Mouse (Mus musculus) MEL (cell line): ENCODE results near the gene Tmem251. TPM values are rescaled to one million over a fixed set of nuclear protein-coding genes. Genes with fewer than 3 reads are reported as not detected.

Experiments used
- DNase-seq: peaks from one replicate; pipeline ENCODE4 v3.0.0; 2011; ENCODE audit warnings: low read depth, low spot score
- H3K27ac ChIP-seq: 2 replicates; pipeline ENCODE4 v1.5.1; 2012; ENCODE audit warnings: low read depth, mild to moderate bottlenecking, control low read depth, low read length, moderate library complexity; ENCODE audit not compliant: control insufficient read depth
- H3K27me3 ChIP-seq, 2 experiments: fragments of 150-350 bp in 1 of 2; sonication (generic) in 1 of 2; 2 replicates each; pipeline ENCODE4 v1.6.1; 2012; ENCODE audit warnings: low read length in 2 of 2, mild to moderate bottlenecking in 2 of 2, improper control_type of control experiment in 1 of 2, moderate library complexity in 1 of 2; ENCODE audit not compliant: insufficient read depth in 2 of 2, control insufficient read depth in 1 of 2
- H3K36me3 ChIP-seq, 2 experiments: 2 replicates each; pipeline ENCODE4 v1.6.1; 2012 to 2014; ENCODE audit warnings: low read length in 2 of 2, improper control_type of control experiment in 1 of 2, inconsistent platforms in 1 of 2, mild to moderate bottlenecking in 1 of 2; ENCODE audit not compliant: insufficient read depth in 2 of 2, control insufficient read depth in 1 of 2
- H3K4me1 ChIP-seq, 2 experiments: fragments of 150-350 bp in 1 of 2; sonication (generic) in 1 of 2; 2 replicates each; pipeline ENCODE4 v1.6.1; 2012; ENCODE audit warnings: low read length in 2 of 2, improper control_type of control experiment in 1 of 2, mild to moderate bottlenecking in 1 of 2; ENCODE audit not compliant: insufficient read depth in 2 of 2, control insufficient read depth in 1 of 2
- H3K4me3 ChIP-seq, 2 experiments: fragments of 150-350 bp in 1 of 2; sonication (generic) in 1 of 2; 2 replicates each; pipeline ENCODE4 v1.5.1; 2012; ENCODE audit warnings: low read depth in 2 of 2, low read length in 2 of 2, mild to moderate bottlenecking in 2 of 2, moderate library complexity in 2 of 2, control low read depth in 1 of 2, improper control_type of control experiment in 1 of 2; ENCODE audit not compliant: control insufficient read depth in 1 of 2, insufficient read depth in 1 of 2
- H3K79me2 ChIP-seq: 2 replicates; pipeline ENCODE4 v1.6.1; 2012; ENCODE audit warnings: mild to moderate bottlenecking, low read length, moderate library complexity; ENCODE audit not compliant: control insufficient read depth, poor library complexity, insufficient read depth
- H3K9ac ChIP-seq: 2 replicates; pipeline ENCODE4 v1.6.1; 2012; ENCODE audit warnings: low read depth, mild to moderate bottlenecking, control low read depth, low read length, moderate library complexity; ENCODE audit not compliant: control insufficient read depth, poor library complexity, severe bottlenecking
- H3K9me3 ChIP-seq: fragments of 150-350 bp; sonication (generic); replicated peaks from 2 replicates; pipeline ENCODE4 v1.6.1; 2012; ENCODE audit warnings: mild to moderate bottlenecking, low read length, improper control_type of control experiment, moderate library complexity; ENCODE audit not compliant: insufficient read depth
- BHLHE40 ChIP-seq: IDR thresholded peaks from 2 replicates; pipeline ENCODE4 v1.6.1; 2012; ENCODE audit warnings: low read depth, mild to moderate bottlenecking, inconsistent platforms, low read length, improper control_type of control experiment, borderline replicate concordance
- CTCF ChIP-seq, 3 experiments: IDR thresholded peaks in 2 of 3; conservative IDR thresholded peaks in 1 of 3; 2 replicates each; pipeline ENCODE4 v1.5.1; 2011 to 2012; ENCODE audit warnings: low read length in 3 of 3, low read depth in 2 of 3, mild to moderate bottlenecking in 2 of 3, improper control_type of control experiment in 1 of 3, inconsistent platforms in 1 of 3, mixed read lengths in 1 of 3, moderate library complexity in 1 of 3; ENCODE audit not compliant: control insufficient read depth in 1 of 3, insufficient read depth in 1 of 3, poor library complexity in 1 of 3, severe bottlenecking in 1 of 3
- ELF1 ChIP-seq: IDR thresholded peaks from 2 replicates; pipeline ENCODE4 v1.6.1; 2014; ENCODE audit warnings: low read depth, mild to moderate bottlenecking, inconsistent platforms, low read length, improper control_type of control experiment, moderate library complexity
- EP300 ChIP-seq, 2 experiments: IDR thresholded peaks; 2 replicates each; pipeline ENCODE4 v1.6.1; 2011; ENCODE audit warnings: improper control_type of control experiment in 2 of 2, low read length in 2 of 2, low read depth in 1 of 2, mild to moderate bottlenecking in 1 of 2
- HCFC1 ChIP-seq: IDR thresholded peaks from 2 replicates; pipeline ENCODE4 v1.6.1; 2012; ENCODE audit warnings: low read depth, mild to moderate bottlenecking, inconsistent platforms, low read length, improper control_type of control experiment, moderate library complexity
- JUND ChIP-seq: IDR thresholded peaks from 2 replicates; pipeline ENCODE4 v1.6.1; 2011; ENCODE audit warnings: low read depth, mild to moderate bottlenecking, improper control_type of control experiment, low read length
- MAFK ChIP-seq: IDR thresholded peaks from 2 replicates; pipeline ENCODE4 v1.6.1; 2011; ENCODE audit warnings: low read depth, mild to moderate bottlenecking, low read length, improper control_type of control experiment, borderline replicate concordance
- MAZ ChIP-seq: IDR thresholded peaks from 2 replicates; pipeline ENCODE4 v1.6.1; 2012; ENCODE audit warnings: low read depth, mild to moderate bottlenecking, inconsistent platforms, low read length, improper control_type of control experiment
- MEF2A ChIP-seq: IDR thresholded peaks from 2 replicates; pipeline ENCODE4 v1.6.1; 2014; ENCODE audit warnings: low read depth, mild to moderate bottlenecking, inconsistent platforms, low read length, improper control_type of control experiment; ENCODE audit not compliant: poor library complexity, insufficient replicate concordance, severe bottlenecking; ENCODE audit errors: extremely low read depth
- MYC ChIP-seq: IDR thresholded peaks from 2 replicates; pipeline ENCODE4 v1.6.1; 2011; ENCODE audit warnings: low read depth, mild to moderate bottlenecking, low read length, improper control_type of control experiment, moderate library complexity
- NELFE ChIP-seq: IDR thresholded peaks from 2 replicates; pipeline ENCODE4 v1.6.1; 2011; ENCODE audit warnings: low read depth, low read length, improper control_type of control experiment
- NRF1 ChIP-seq: IDR thresholded peaks from 2 replicates; pipeline ENCODE4 v1.6.1; 2014; ENCODE audit warnings: low read depth, mild to moderate bottlenecking, inconsistent platforms, low read length, improper control_type of control experiment, moderate library complexity; ENCODE audit not compliant: poor library complexity, insufficient read depth, severe bottlenecking
- POLR2A ChIP-seq, 2 experiments: IDR thresholded peaks; 2 replicates each; pipeline ENCODE4 v1.6.1; 2011 to 2012; ENCODE audit warnings: low read length in 2 of 2, mild to moderate bottlenecking in 2 of 2, control low read depth in 1 of 2, improper control_type of control experiment in 1 of 2, low read depth in 1 of 2, moderate library complexity in 1 of 2; ENCODE audit not compliant: control insufficient read depth in 1 of 2, insufficient read depth in 1 of 2, poor library complexity in 1 of 2
- POLR2AphosphoS5 ChIP-seq: IDR thresholded peaks from 2 replicates; pipeline ENCODE4 v1.6.1; 2012; ENCODE audit warnings: low read depth, borderline replicate concordance, mild to moderate bottlenecking, inconsistent platforms, low read length, moderate library complexity, mixed read lengths
- RAD21 ChIP-seq: IDR thresholded peaks from 2 replicates; pipeline ENCODE4 v1.6.1; 2011; ENCODE audit warnings: mild to moderate bottlenecking, low read depth, low read length, improper control_type of control experiment
- RCOR1 ChIP-seq: IDR thresholded peaks from 2 replicates; pipeline ENCODE4 v1.6.1; 2012; ENCODE audit warnings: low read depth, mild to moderate bottlenecking, inconsistent platforms, low read length, improper control_type of control experiment
- SIN3A ChIP-seq: IDR thresholded peaks from 2 replicates; pipeline ENCODE4 v1.6.1; 2012; ENCODE audit warnings: low read length, improper control_type of control experiment, inconsistent platforms
- SMC3 ChIP-seq: IDR thresholded peaks from 2 replicates; pipeline ENCODE4 v1.6.1; 2011; ENCODE audit warnings: low read depth, low read length, improper control_type of control experiment
- TAL1 ChIP-seq: IDR thresholded peaks from 2 replicates; pipeline ENCODE4 v1.6.1; 2012; ENCODE audit warnings: mild to moderate bottlenecking, inconsistent platforms, low read length, moderate library complexity, mixed read lengths
- TBP ChIP-seq: IDR thresholded peaks from 2 replicates; pipeline ENCODE4 v1.8.0; 2011; ENCODE audit warnings: low read depth, low read length, improper control_type of control experiment
- TCF12 ChIP-seq: IDR thresholded peaks from 2 replicates; pipeline ENCODE4 v1.6.1; 2014; ENCODE audit warnings: low read depth, mild to moderate bottlenecking, inconsistent platforms, low read length, improper control_type of control experiment, moderate library complexity
- USF2 ChIP-seq, 2 experiments: IDR thresholded peaks; 2 replicates each; pipeline ENCODE4 v1.6.1; 2011 to 2012; ENCODE audit warnings: improper control_type of control experiment in 2 of 2, low read length in 2 of 2, borderline replicate concordance in 1 of 2, inconsistent platforms in 1 of 2, low read depth in 1 of 2, mild to moderate bottlenecking in 1 of 2; ENCODE audit not compliant: insufficient read depth in 1 of 2
- ZKSCAN1 ChIP-seq: IDR thresholded peaks from 2 replicates; pipeline ENCODE4 v1.6.1; 2012; ENCODE audit warnings: low read depth, mild to moderate bottlenecking, inconsistent platforms, low read length, improper control_type of control experiment, moderate library complexity
- polyA plus RNA-seq, 2 experiments: library from polyadenylated mRNA; stranded (reverse) in 1 of 2; unstranded in 1 of 2; fragments of >175 nt in 1 of 2; fragments of >200 nt in 1 of 2; gene quantifications; 2 replicates each; pipeline versions ENCODE4 v1.2.1 to v1.2.4; 2012; ENCODE audit warnings: low replicate concordance in 2 of 2, low read depth in 1 of 2; ENCODE audit not compliant: insufficient read length in 2 of 2, insufficient read depth in 1 of 2, missing spikeins in 1 of 2
- total RNA-seq: library from RNA; depleted of rRNA; stranded (reverse); fragments of 300-350 nt; gene quantifications from 2 replicates; pipeline ENCODE4 v1.2.3, GENCODE M21; 2012

Gene Tmem251
- total and polyA plus RNA-seq, 3 experiments = 9.0 to 57.5 (median 11.4) TPM

- no peaks in the 10 kb centered on the region for H3K27me3 ChIP-seq
- H3K9ac ChIP-seq = no peak overlapping the region
- no peak overlapping the region for H3K4me3 ChIP-seq
Observed at GRCm38 (mm10) chr12:102742056-102742455, 1.5 kb upstream of the Tmem251 start.

GRCm38 (mm10) chr12:102743036-102743588 is 450 bp upstream of the Tmem251 start:
- peak overlapping the region; percentile 76 to 87 for H3K4me3 ChIP-seq
- H3K9me3 ChIP-seq = no peaks in the 10 kb centered on the region
- peaks cover 0 to 43% of the 10 kb centered on the region in 2 experiments; a peak in 2 of 4 replicates for H3K36me3 ChIP-seq
- H3K27me3 ChIP-seq = no peaks in the 10 kb centered on the region
- H3K27ac ChIP-seq = peak overlapping the region; percentile 39
- DNase-seq = no peak
- H3K4me1 ChIP-seq = peaks cover 8 to 23% of the 10 kb centered on the region in 2 experiments; a peak in 3 of 4 replicates
- TF ChIP-seq ELF1 = no peak
- TF ChIP-seq MEF2A = no peak
- no peak for TF ChIP-seq HCFC1
- TF ChIP-seq EP300 (IDR thresholded peaks at IDR 0.05; ENCODE audit: low read depth in 1 of 2, low read length in 2 of 2) = no peak
- TF ChIP-seq MYC = 0 out of 2 replicates have a peak, but pooled peaks have one; percentile 8
- no peak for TF ChIP-seq MAZ
- no peak for TF ChIP-seq BHLHE40
- TF ChIP-seq CTCF (IDR thresholded peaks at IDR 0.05 in 2 of 3, conservative IDR thresholded peaks at IDR 0.05 in 1 of 3; ENCODE audit: control insufficient read depth in 1 of 3, insufficient read depth in 1 of 3, low read depth in 2 of 3, low read length in 3 of 3, poor library complexity in 1 of 3, severe bottlenecking in 1 of 3) = no peak
- H3K79me2 ChIP-seq = peaks cover 26% of the 10 kb centered on the region
- H3K9ac ChIP-seq = peak overlapping the region; percentile 82

More at GRCm38 (mm10) chr12:102742056-102742455, 1.5 kb upstream of the Tmem251 start:
- TF ChIP-seq ELF1 = no peak
- TF ChIP-seq USF2 (IDR thresholded peaks at IDR 0.05; ENCODE audit: borderline replicate concordance in 1 of 2, insufficient read depth in 1 of 2, low read depth in 1 of 2, low read length in 2 of 2) = no peak
- TF ChIP-seq NRF1 = no peak
- no peak for TF ChIP-seq SMC3
- TF ChIP-seq TCF12 = no peak
- TF ChIP-seq RAD21 = no peak
- no peak for TF ChIP-seq MYC
- no peak for TF ChIP-seq TBP
- no peak for TF ChIP-seq HCFC1
- no peak for TF ChIP-seq JUND
- TF ChIP-seq RCOR1 = no peak
- TF ChIP-seq NELFE = no peak
- TF ChIP-seq POLR2A (IDR thresholded peaks at IDR 0.05; ENCODE audit: control insufficient read depth in 1 of 2, insufficient read depth in 1 of 2, low read depth in 1 of 2, low read length in 2 of 2, poor library complexity in 1 of 2) = no peak
- TF ChIP-seq SIN3A = no peak
- no peak for TF ChIP-seq POLR2AphosphoS5
- TF ChIP-seq MAFK = no peak
- no peak for TF ChIP-seq ZKSCAN1
- TF ChIP-seq TAL1 = no peak
- H3K36me3 ChIP-seq = peaks cover 0 to 33% of the 10 kb centered on the region in 2 experiments; a peak in 2 of 4 replicates
- H3K9me3 ChIP-seq = no peaks in the 10 kb centered on the region
- H3K27ac ChIP-seq = no peak overlapping the region
- peaks cover 26% of the 10 kb centered on the region for H3K79me2 ChIP-seq
- H3K4me1 ChIP-seq = peaks cover 8 to 16% of the 10 kb centered on the region in 2 experiments; a peak in 3 of 4 replicates
- DNase-seq = no peak
